Mouse (Mus musculus): ENCODE measurements at regions not wholly inside any gene's neighbourhood (a gene's known extent, or its start where the extent isn't known, plus 50 kb on each side); places are given as distances from the start of the nearest gene placed in this dataset.

- no peak overlapping the region for H3K4me2 ChIP-seq (ENCODE audit: low read depth)
- no peaks in the 10 kb centered on the region for H3K36me3 ChIP-seq (ENCODE audit: control insufficient read depth, insufficient read depth)
- no peak for TF ChIP-seq USF1 (IDR thresholded peaks at IDR 0.05; ENCODE audit: low read depth)
- no peak overlapping the region for H3ac ChIP-seq (ENCODE audit: control insufficient read depth, insufficient read length)
- H3K4me3 ChIP-seq: no peak overlapping the region
- no peaks in the 10 kb centered on the region for H3K27me3 ChIP-seq (ENCODE audit: control insufficient read depth, insufficient read depth, insufficient read length)
- no peaks in the 10 kb centered on the region for H3K79me2 ChIP-seq (ENCODE audit: control insufficient read depth, insufficient read depth)
Measured at GRCm38 (mm10) chr12:92019593-92020224, 170.8 kb upstream of the Sel1l start.

- Histone ChIP-seq H3ac (ENCODE audit: control insufficient read depth, insufficient read length) (no peak overlapping the region), H3K27me3 (ENCODE audit: control insufficient read depth, insufficient read depth, insufficient read length) (no peaks in the 10 kb centered on the region), H3K36me3 (ENCODE audit: control insufficient read depth, insufficient read depth) (no peaks in the 10 kb centered on the region), H3K4me2 (ENCODE audit: low read depth) (no peak overlapping the region), H3K79me2 (ENCODE audit: control insufficient read depth, insufficient read depth) (no peaks in the 10 kb centered on the region), H3K4me3 (no peak overlapping the region)
- TF ChIP-seq MAX (IDR thresholded peaks at IDR 0.05; ENCODE audit: low read depth) (no peak), TCF12 (IDR thresholded peaks at IDR 0.05; ENCODE audit: insufficient read depth, poor library complexity, severe bottlenecking) (no peak), REST (IDR thresholded peaks at IDR 0.05; ENCODE audit: insufficient read depth, insufficient read length) (no peak), CEBPB (IDR thresholded peaks at IDR 0.05; ENCODE audit: insufficient read depth, poor library complexity, severe bottlenecking) (no peak), USF1 (IDR thresholded peaks at IDR 0.05; ENCODE audit: low read depth) (no peak), MYOG (IDR thresholded peaks at IDR 0.05; ENCODE audit: control insufficient read depth in 1 of 3, insufficient read depth in 1 of 3, insufficient read length in 2 of 3, low read depth in 2 of 3) (no peak), MYOD1 (IDR thresholded peaks at IDR 0.05; ENCODE audit: control insufficient read depth in 1 of 3, insufficient read length in 2 of 3, low read depth in 2 of 3) (no peak), TCF3 (IDR thresholded peaks at IDR 0.05; ENCODE audit: insufficient read length, low read depth) (no peak), POLR2AphosphoS2 (IDR thresholded peaks at IDR 0.05; ENCODE audit: insufficient read length, low read depth) (no peak), POLR2A (IDR thresholded peaks at IDR 0.05; ENCODE audit: insufficient read length, low read depth) (no peak), E2F4 (IDR thresholded peaks at IDR 0.05; ENCODE audit: insufficient read depth) (no peak), SRF (IDR thresholded peaks at IDR 0.05; ENCODE audit: control insufficient read depth, insufficient read length, low read depth) (no peak)
Measured at GRCm38 (mm10) chr12:92015373-92015772, 166.4 kb upstream of the Sel1l start.

GRCm38 (mm10) chr12:92013979-92014378 lies 165.0 kb upstream of the Sel1l start:
- TF ChIP-seq REST (IDR thresholded peaks at IDR 0.05; ENCODE audit: insufficient read depth, insufficient read length) (no peak), SRF (IDR thresholded peaks at IDR 0.05; ENCODE audit: control insufficient read depth, insufficient read length, low read depth) (no peak), USF1 (IDR thresholded peaks at IDR 0.05; ENCODE audit: low read depth) (no peak), MAX (IDR thresholded peaks at IDR 0.05; ENCODE audit: low read depth) (no peak), MYOD1 (IDR thresholded peaks at IDR 0.05; ENCODE audit: control insufficient read depth in 1 of 3, insufficient read length in 2 of 3, low read depth in 2 of 3) (no peak), CEBPB (IDR thresholded peaks at IDR 0.05; ENCODE audit: insufficient read depth, poor library complexity, severe bottlenecking) (no peak), TCF12 (IDR thresholded peaks at IDR 0.05; ENCODE audit: insufficient read depth, poor library complexity, severe bottlenecking) (no peak), MYOG (IDR thresholded peaks at IDR 0.05; ENCODE audit: control insufficient read depth in 1 of 3, insufficient read depth in 1 of 3, insufficient read length in 2 of 3, low read depth in 2 of 3) (no peak), POLR2AphosphoS2 (IDR thresholded peaks at IDR 0.05; ENCODE audit: insufficient read length, low read depth) (no peak), TCF3 (IDR thresholded peaks at IDR 0.05; ENCODE audit: insufficient read length, low read depth) (no peak), E2F4 (IDR thresholded peaks at IDR 0.05; ENCODE audit: insufficient read depth) (no peak), POLR2A (IDR thresholded peaks at IDR 0.05; ENCODE audit: insufficient read length, low read depth) (no peak)
- Histone ChIP-seq H3K36me3 (ENCODE audit: control insufficient read depth, insufficient read depth) (no peaks in the 10 kb centered on the region), H3ac (ENCODE audit: control insufficient read depth, insufficient read length) (no peak overlapping the region), H3K4me3 (no peak overlapping the region), H3K79me2 (ENCODE audit: control insufficient read depth, insufficient read depth) (no peaks in the 10 kb centered on the region), H3K27me3 (ENCODE audit: control insufficient read depth, insufficient read depth, insufficient read length) (no peaks in the 10 kb centered on the region), H3K4me2 (ENCODE audit: low read depth) (no peak overlapping the region)

GRCm38 (mm10) chr12:92013244-92013643 lies 164.3 kb upstream of the Sel1l start:
- no peaks in the 10 kb centered on the region for H3K79me2 ChIP-seq (ENCODE audit: control insufficient read depth, insufficient read depth)
- no peaks in the 10 kb centered on the region for H3K36me3 ChIP-seq (ENCODE audit: control insufficient read depth, insufficient read depth)
- no peaks in the 10 kb centered on the region for H3K27me3 ChIP-seq (ENCODE audit: control insufficient read depth, insufficient read depth, insufficient read length)
- H3K4me3 ChIP-seq: no peak overlapping the region
- TF ChIP-seq POLR2A (IDR thresholded peaks at IDR 0.05; ENCODE audit: insufficient read length, low read depth) (no peak), CEBPB (IDR thresholded peaks at IDR 0.05; ENCODE audit: insufficient read depth, poor library complexity, severe bottlenecking) (no peak), TCF12 (IDR thresholded peaks at IDR 0.05; ENCODE audit: insufficient read depth, poor library complexity, severe bottlenecking) (no peak), SRF (IDR thresholded peaks at IDR 0.05; ENCODE audit: control insufficient read depth, insufficient read length, low read depth) (no peak)
- no peak overlapping the region for H3ac ChIP-seq (ENCODE audit: control insufficient read depth, insufficient read length)
- H3K4me2 ChIP-seq (ENCODE audit: low read depth): no peak overlapping the region

- H3ac ChIP-seq (ENCODE audit: control insufficient read depth, insufficient read length): no peak overlapping the region
- no peaks in the 10 kb centered on the region for H3K36me3 ChIP-seq (ENCODE audit: control insufficient read depth, insufficient read depth)
- H3K4me3 ChIP-seq: no peak overlapping the region
- TF ChIP-seq E2F4 (IDR thresholded peaks at IDR 0.05; ENCODE audit: insufficient read depth) (no peak), TCF3 (IDR thresholded peaks at IDR 0.05; ENCODE audit: insufficient read length, low read depth) (no peak), TCF12 (IDR thresholded peaks at IDR 0.05; ENCODE audit: insufficient read depth, poor library complexity, severe bottlenecking) (no peak), POLR2AphosphoS2 (IDR thresholded peaks at IDR 0.05; ENCODE audit: insufficient read length, low read depth) (no peak), POLR2A (IDR thresholded peaks at IDR 0.05; ENCODE audit: insufficient read length, low read depth) (no peak), MYOD1 (IDR thresholded peaks at IDR 0.05; ENCODE audit: control insufficient read depth in 1 of 3, insufficient read length in 2 of 3, low read depth in 2 of 3) (no peak), MAX (IDR thresholded peaks at IDR 0.05; ENCODE audit: low read depth) (no peak), REST (IDR thresholded peaks at IDR 0.05; ENCODE audit: insufficient read depth, insufficient read length) (no peak), CEBPB (IDR thresholded peaks at IDR 0.05; ENCODE audit: insufficient read depth, poor library complexity, severe bottlenecking) (no peak), SRF (IDR thresholded peaks at IDR 0.05; ENCODE audit: control insufficient read depth, insufficient read length, low read depth) (no peak), MYOG (IDR thresholded peaks at IDR 0.05; ENCODE audit: control insufficient read depth in 1 of 3, insufficient read depth in 1 of 3, insufficient read length in 2 of 3, low read depth in 2 of 3) (no peak), USF1 (IDR thresholded peaks at IDR 0.05; ENCODE audit: low read depth) (no peak)
- no peaks in the 10 kb centered on the region for H3K27me3 ChIP-seq (ENCODE audit: control insufficient read depth, insufficient read depth, insufficient read length)
- H3K4me2 ChIP-seq (ENCODE audit: low read depth): no peak overlapping the region
- no peaks in the 10 kb centered on the region for H3K79me2 ChIP-seq (ENCODE audit: control insufficient read depth, insufficient read depth)
Measured at GRCm38 (mm10) chr12:92004391-92005094, 155.6 kb upstream of the Sel1l start.
